Mouse (Mus musculus) forebrain, embryonic 16.5 days (tissue): ENCODE data around the gene Iyd. TPM values are rescaled to one million over a fixed set of nuclear protein-coding genes. Genes with fewer than 3 reads are reported as not detected.
"Not testable (repeated sequence)": the region's sequence is repeated elsewhere in the genome, so short reads cannot be mapped to it uniquely, and the experiment has no call there.

Experiments used
- ATAC-seq: fragments of 200-750 bp; cut with Nextera tagmentation; 2 replicates; pipeline ENCODE4 v1.8.0; 2017; ENCODE audit warnings: mild to moderate bottlenecking, moderate library complexity
- H3K27ac ChIP-seq: fragments of 300-500 bp; sonication (generic); 2 replicates; pipeline ENCODE4 v1.5.1; 2014; ENCODE audit warnings: low read length, control low read depth
- H3K27me3 ChIP-seq: fragments of 300-500 bp; sonication (generic); replicated peaks from 2 replicates; pipeline ENCODE4 v1.6.1; 2014; ENCODE audit warnings: low read length; ENCODE audit not compliant: control insufficient read depth, insufficient read depth
- H3K36me3 ChIP-seq: fragments of 300-500 bp; sonication (generic); 2 replicates; pipeline ENCODE4 v1.6.1; 2014; ENCODE audit not compliant: control insufficient read depth, insufficient read depth
- H3K4me1 ChIP-seq: fragments of 300-500 bp; sonication (generic); replicated peaks from 2 replicates; pipeline ENCODE4 v1.6.1; 2014; ENCODE audit warnings: low read length; ENCODE audit not compliant: control insufficient read depth, insufficient read depth
- H3K4me2 ChIP-seq: fragments of 300-500 bp; sonication (generic); 2 replicates; pipeline ENCODE4 v1.6.1; 2014; ENCODE audit warnings: mild to moderate bottlenecking, low read length, control low read depth
- H3K4me3 ChIP-seq: fragments of 300-500 bp; sonication (generic); replicated peaks from 2 replicates; pipeline ENCODE4 v1.5.1; 2014; ENCODE audit warnings: mild to moderate bottlenecking, low read length, control low read depth
- H3K9ac ChIP-seq: fragments of 300-500 bp; sonication (generic); replicated peaks from 2 replicates; pipeline ENCODE4 v1.6.1; 2014; ENCODE audit warnings: low read depth, low read length, control low read depth
- H3K9me3 ChIP-seq: fragments of 300-500 bp; sonication (generic); 2 replicates; pipeline ENCODE4 v1.6.1; 2016; ENCODE audit warnings: low read length; ENCODE audit not compliant: control insufficient read depth
- WGBS: fragments of 180-500 bp; shearing (Covaris S2); extraction: QIAGEN DNeasy Blood & Tissue Kit; methylation state at CpG from one replicate; pipeline ENCODE4 v1.1.7; 2014; 5-methylcytosine and 5-hydroxymethylcytosine counted together
- polyA plus RNA-seq: library from polyadenylated mRNA; unstranded; fragments of >200 nt; fragmentation: Nextera tagmentation; extraction: Ambion mirVana; gene quantifications from 2 replicates; pipeline ENCODE4 v1.2.1, GENCODE M21; 2015

Gene Iyd
- 0.15 and 0.22 TPM in 2 replicates for polyA plus RNA-seq

DNA sequence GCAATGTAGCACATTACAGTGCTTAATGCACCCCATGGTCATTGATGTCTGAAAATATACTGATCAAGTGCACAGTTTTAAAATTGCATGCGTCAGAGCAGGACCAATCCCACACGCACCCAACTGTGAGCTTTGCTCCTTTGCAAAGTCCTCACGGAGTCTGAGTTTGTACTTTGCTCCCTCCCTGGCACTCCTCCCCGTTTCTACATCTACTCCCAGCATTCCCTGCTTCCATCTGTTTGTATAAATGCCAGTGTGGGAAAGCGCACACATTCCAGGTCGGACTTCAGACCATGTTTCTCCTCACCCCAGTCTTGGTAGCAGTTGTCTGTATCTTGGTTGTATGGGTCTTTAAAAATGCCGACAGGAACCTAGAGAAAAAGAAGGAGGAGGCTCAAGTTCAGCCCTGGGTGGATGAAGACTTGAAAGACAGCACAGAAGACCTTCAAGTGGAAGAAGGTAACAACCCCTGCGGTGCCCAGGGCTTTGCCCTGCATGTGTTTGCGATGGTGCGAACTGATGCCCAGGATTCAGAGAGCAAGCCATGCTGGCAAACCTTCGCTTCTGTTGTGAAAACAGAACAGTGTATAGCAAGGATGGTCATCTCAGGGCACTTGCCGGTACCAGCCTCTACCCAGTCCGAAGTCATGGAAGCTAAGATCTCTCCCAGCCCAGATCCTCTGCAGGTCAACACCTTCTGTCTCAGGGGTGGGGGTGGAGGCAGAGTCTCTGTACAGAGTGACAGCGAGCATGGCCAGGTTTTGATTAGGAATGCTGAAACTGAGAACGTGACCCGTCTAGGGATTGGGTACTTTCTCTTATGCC is at the start of gene Iyd:
TSS of gene Iyd (plus strand) at position 238 of the 825 bp plus-strand sequence.
- H3K27me3 ChIP-seq, result no peaks in the 10 kb centered on the region
- H3K4me3 ChIP-seq, result no peak within 1 kb of the TSS
- 78% methylated on average over 16 of the region's 16 CpGs for WGBS

DNA sequence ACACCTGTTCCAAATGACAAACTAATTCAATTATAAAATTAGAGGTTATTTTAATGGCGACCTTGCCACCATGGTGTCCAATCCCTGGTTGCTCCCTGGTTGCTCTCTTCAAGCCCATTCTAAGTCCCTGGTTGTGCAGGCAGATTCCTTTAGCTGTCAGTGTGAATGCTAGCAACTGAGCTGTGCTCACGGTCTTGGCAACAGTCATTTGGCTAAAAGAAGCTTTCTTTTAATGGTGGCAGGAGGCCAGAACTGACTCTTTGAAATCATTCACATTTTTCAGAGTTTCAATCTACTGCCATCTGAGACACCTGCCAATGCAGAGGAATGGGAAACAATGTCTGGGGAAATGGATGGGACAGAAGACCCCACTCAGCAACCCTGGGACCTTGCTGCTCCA is 43.2 kb upstream of the Iyd start:
- Histone ChIP-seq H3K27me3 (no peaks in the 10 kb centered on the region), H3K9me3 (no peaks in the 10 kb centered on the region), H3K4me2 (no peak overlapping the region), H3K27ac (no peak overlapping the region), H3K4me1 (peaks cover 6% of the 10 kb centered on the region; the same call in 1 of the 2 replicates), H3K9ac (no peak overlapping the region), H3K4me3 (no peak overlapping the region), H3K36me3 (no peaks in the 10 kb centered on the region)
- 49% methylated on average over 2 of the region's 2 CpGs for WGBS
- peak; percentile 58 for ATAC-seq

More for the DNA sequence above, at the start of gene Iyd:
- Histone ChIP-seq H3K9ac (no peak within 1 kb of the TSS), H3K36me3 (no peaks in the 10 kb centered on the region), H3K9me3 (no peaks in the 10 kb centered on the region), H3K4me2 (no peak within 1 kb of the TSS), H3K4me1 (no peaks in the 10 kb centered on the region; the same call in 1 of the 2 replicates), H3K27ac (no peak within 1 kb of the TSS)
- ATAC-seq, result no peak

DNA sequence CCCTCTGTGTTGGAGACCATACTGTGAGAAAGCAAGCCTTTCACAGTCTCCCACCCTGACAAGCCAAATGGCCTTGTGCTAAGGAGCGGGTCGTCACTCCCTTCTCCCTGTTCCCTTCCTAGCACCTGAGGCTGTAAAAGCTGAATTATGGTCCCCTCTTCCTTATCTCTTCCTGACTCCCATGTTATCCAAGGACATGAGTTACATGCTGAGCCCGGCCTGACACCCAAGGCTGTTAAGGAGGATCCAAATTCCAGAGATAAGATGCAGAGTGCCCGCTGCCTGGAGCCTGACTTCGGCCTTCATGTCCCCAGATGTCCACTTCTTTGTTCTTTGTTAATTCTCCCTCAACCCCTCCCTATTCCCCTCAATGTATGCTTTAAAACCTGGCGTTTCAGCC is 39.2 kb upstream of the Iyd start:
- WGBS, result 95% methylated on average over 6 of the region's 6 CpGs
- H3K9me3 ChIP-seq, H3K27me3 ChIP-seq, H3K36me3 ChIP-seq, ATAC-seq, H3K9ac ChIP-seq, H3K4me2 ChIP-seq, H3K27ac ChIP-seq, H3K4me1 ChIP-seq, H3K4me3 ChIP-seq: not testable (repeated sequence)

DNA sequence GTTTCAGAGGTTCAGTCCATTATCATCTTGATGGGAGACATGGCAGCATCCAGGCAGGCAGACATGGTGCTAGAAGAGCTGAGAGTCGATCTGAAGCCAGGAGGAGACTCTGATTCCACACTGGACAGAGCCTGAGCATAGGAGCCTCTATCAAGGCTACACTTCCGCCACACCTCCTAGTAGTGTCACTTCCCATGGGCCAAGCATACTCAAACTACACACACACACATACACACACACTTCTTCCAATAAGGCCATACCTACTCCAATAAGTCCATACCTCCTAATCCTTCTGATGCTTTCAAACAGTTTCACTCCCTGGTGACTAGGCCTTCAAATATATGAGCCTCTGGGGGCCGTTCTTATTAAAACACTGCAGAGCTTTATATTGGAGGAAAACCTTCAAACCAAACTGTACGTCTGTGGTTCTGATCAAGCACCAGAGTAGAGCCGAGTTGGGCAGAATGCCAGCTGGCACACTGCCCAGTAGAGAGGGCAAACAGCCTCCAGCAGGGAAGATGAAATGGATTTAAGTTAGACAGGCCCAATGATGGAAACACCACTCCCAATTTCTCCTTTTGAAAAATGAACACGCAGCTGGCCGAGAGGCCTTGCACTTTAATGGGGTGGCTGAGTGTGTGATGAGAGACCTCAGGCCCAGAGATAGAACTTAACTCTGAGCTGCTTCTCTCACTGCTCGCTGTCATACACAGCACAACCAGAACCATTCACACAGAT is 32.4 kb upstream of the Iyd start:
- peak; percentile 81 for ATAC-seq
- H3K4me1 ChIP-seq, result peaks cover 19% of the 10 kb centered on the region
- 31% methylated on average over 8 of the region's 8 CpGs for WGBS
- no peaks in the 10 kb centered on the region for H3K27me3 ChIP-seq
- H3K27ac ChIP-seq, result no peak overlapping the region
- H3K4me3 ChIP-seq, result no peak overlapping the region
- H3K4me2 ChIP-seq, result no peak overlapping the region
- H3K9me3 ChIP-seq, result no peaks in the 10 kb centered on the region
- H3K9ac ChIP-seq, result no peak overlapping the region
- no peaks in the 10 kb centered on the region for H3K36me3 ChIP-seq

DNA sequence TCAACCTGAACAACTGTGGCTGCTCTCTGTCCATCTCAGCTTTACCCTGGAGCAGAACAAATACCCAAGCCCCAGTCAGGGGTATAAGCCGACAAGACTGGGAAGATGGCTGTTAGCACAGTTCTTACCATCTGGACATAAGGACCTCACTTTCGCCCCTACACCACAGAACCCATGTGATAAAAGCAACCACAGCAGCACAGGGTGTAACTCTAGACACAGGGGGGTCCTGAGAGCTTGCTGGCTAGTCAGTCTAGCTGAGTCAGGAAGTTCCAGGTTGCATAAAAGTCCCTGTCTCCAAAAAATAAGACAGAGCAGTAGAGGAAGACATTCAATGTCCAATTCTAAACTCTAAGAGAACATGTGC is 31.8 kb upstream of the Iyd start:
- Histone ChIP-seq H3K27me3 (no peaks in the 10 kb centered on the region), H3K36me3 (no peaks in the 10 kb centered on the region), H3K9me3 (no peaks in the 10 kb centered on the region), H3K4me1 (peaks cover 19% of the 10 kb centered on the region), H3K27ac (no peak overlapping the region), H3K4me2 (no peak overlapping the region), H3K9ac (no peak overlapping the region), H3K4me3 (no peak overlapping the region)
- ATAC-seq, result peak; percentile 9; the same call in 1 of the 2 replicates
- 72% methylated on average over 2 of the region's 2 CpGs for WGBS

DNA sequence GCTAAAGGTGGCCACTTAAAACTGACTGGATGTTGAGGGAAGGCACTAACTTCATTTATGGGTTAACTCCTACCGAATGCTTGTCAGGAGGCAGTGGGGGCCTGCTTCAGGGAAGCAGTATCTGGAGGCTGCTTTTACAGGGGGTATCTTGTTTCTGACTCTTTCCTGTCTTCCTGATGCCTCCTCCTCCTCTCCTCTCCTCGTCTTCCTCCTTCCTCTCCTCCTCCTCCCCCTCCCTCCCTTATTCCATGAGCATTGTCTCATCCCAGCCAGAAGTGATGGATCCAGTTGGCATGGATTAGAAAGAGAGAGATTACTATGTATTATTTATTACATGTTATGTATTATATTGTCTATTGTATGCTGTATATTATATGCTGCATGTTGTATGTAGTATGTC is 31.3 kb upstream of the Iyd start:
- 59% methylated on average over 2 of the region's 2 CpGs for WGBS
- no peaks in the 10 kb centered on the region for H3K9me3 ChIP-seq
- no peak overlapping the region for H3K9ac ChIP-seq
- no peak for ATAC-seq
- H3K4me1 ChIP-seq, result peaks cover 19% of the 10 kb centered on the region
- no peaks in the 10 kb centered on the region for H3K36me3 ChIP-seq
- no peak overlapping the region for H3K27ac ChIP-seq
- H3K27me3 ChIP-seq, result no peaks in the 10 kb centered on the region
- no peak overlapping the region for H3K4me2 ChIP-seq
- no peak overlapping the region for H3K4me3 ChIP-seq

DNA sequence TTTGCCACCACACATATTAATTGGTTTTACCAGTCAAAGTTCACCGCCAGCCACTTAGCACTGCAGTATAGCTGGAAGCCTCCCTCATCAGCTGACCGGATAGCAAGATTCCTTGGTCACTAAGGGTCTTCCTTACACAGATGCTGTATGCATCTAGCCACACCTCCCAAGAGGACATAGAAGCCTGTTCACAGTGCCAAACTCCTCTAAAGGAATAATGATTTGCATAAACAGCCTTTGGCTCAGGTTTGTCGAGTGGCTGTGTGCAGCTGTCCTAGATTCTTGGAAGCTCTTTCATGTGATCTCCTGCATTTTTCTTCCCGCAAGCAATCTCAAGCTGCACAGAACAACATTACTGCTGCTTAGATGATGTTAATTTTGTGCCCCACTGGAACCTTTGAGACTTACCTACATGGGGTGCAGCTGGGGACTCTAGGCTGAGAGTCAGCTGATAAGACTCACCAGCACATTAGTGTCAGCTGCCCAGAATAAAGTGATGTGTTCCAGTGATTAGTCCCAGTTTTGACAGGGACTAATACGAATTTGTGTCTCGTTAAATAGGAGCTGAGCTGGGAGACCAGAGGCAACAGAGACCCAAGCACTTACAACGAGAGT is 30.3 kb upstream of the Iyd start:
- no peak overlapping the region for H3K4me3 ChIP-seq
- no peak overlapping the region for H3K9ac ChIP-seq
- WGBS, result 41% methylated on average over 7 of the region's 7 CpGs
- H3K36me3 ChIP-seq, result no peaks in the 10 kb centered on the region
- peaks cover 21% of the 10 kb centered on the region for H3K4me1 ChIP-seq
- no peak overlapping the region for H3K27ac ChIP-seq
- H3K4me2 ChIP-seq, result no peak overlapping the region
- no peaks in the 10 kb centered on the region for H3K27me3 ChIP-seq
- no peaks in the 10 kb centered on the region for H3K9me3 ChIP-seq
- ATAC-seq, result no peak

DNA sequence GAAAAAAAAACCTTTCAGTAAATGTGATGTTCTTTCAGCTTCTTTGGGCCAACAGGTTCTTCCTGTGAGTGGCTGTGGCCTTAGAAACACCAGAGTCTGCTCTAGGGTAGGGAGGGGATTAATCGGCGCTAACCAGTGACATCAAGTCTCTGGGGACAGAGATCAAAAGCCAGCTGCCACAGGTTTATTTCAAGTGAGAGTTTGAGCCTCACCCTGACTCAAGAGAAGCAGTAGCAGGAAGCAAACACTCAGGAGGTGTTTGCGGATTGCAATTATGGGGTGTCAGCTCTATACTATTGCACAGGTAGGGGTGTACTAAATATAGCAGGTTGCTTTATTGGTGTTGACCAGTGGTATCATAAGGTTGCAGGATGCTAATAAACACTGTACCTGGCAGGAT is 29.6 kb upstream of the Iyd start:
- H3K9me3 ChIP-seq, result no peaks in the 10 kb centered on the region
- no peak overlapping the region for H3K4me3 ChIP-seq
- ATAC-seq, result no peak
- H3K27ac ChIP-seq, result no peak overlapping the region
- H3K9ac ChIP-seq, result no peak overlapping the region
- H3K4me1 ChIP-seq, result peaks cover 22% of the 10 kb centered on the region
- WGBS, result 81% methylated on average over 3 of the region's 3 CpGs
- H3K36me3 ChIP-seq, result no peaks in the 10 kb centered on the region
- no peaks in the 10 kb centered on the region for H3K27me3 ChIP-seq
- no peak overlapping the region for H3K4me2 ChIP-seq

DNA sequence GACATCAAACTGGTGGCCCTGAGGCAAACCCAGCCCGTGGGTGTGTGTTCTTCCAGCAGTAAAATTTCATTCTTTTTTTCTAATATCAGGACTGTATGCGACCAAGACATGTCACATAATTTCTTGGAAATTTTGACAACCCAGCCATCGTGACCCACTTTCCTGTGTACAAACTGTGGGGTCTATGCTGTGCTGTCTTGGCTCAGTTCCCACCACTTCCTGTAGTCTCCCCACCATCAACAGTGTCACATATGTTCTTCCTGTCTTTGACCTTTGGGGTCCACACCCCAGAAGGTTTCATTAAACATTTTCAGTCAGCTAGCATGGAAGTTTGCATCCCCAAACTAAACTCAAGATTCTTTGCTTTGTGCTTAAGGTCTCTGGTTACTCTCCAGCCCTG is 28.6 kb upstream of the Iyd start:
- no peak overlapping the region for H3K4me2 ChIP-seq
- H3K36me3 ChIP-seq, result no peaks in the 10 kb centered on the region
- H3K9ac ChIP-seq, result no peak overlapping the region
- peaks cover 19% of the 10 kb centered on the region for H3K4me1 ChIP-seq
- H3K27me3 ChIP-seq, result no peaks in the 10 kb centered on the region
- ATAC-seq, result no peak
- no peak overlapping the region for H3K4me3 ChIP-seq
- 77% methylated on average over 3 of the region's 3 CpGs for WGBS
- H3K9me3 ChIP-seq, result no peaks in the 10 kb centered on the region
- H3K27ac ChIP-seq, result no peak overlapping the region
